Mouse (Mus musculus): ENCODE measurements around the gene Wasf2.

The Wasf2 gene

GRCm38 (mm10) chr4:133129391-133129790, 914 bp upstream of the Wasf2 start:
- peak in 1 of 2 experiments; percentile 46 for DNase-seq

DNA sequence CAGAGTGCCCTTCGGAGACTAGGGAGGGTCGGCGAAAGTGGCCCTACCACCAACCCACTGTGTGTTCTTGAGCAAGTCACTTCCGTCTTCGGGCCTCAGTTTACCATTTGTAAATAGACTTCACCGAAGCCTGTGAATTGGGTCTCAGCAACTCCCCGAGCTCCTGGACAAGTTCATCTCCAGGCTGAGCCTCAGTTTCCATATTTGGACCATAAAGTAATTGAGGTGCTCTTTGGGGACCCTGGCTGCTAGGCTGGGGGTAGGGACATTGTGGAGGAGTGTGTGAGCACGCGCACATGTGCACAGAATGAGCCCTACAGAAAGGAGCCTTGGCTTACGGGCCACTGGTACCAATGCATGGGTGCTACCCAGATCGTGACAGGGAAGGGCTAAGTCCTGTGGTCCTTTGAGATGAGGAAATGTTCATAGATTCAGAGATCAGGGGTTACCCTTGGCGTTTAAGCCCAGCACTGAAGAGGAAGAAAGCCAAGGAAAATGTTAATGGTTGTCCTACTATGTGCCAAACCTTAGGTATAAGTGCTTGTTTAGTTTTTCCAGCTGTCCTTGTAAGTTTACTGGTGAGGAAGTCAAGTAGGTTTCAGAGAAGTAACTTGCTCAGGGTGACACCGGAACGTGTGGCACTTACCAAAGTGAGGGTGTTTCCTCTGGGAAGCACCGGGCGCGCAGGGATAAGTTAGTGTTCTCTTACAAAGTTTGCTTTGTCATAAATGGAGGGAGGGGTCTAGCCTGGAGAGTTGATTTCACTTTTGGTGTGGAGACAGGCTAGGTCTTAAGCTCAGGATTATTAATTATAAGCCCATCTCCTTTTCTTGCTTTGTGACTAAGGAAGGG, 811 bp downstream of the Wasf2 start:
- DNase-seq, result peak in 1 of 2 experiments; percentile 51

DNA sequence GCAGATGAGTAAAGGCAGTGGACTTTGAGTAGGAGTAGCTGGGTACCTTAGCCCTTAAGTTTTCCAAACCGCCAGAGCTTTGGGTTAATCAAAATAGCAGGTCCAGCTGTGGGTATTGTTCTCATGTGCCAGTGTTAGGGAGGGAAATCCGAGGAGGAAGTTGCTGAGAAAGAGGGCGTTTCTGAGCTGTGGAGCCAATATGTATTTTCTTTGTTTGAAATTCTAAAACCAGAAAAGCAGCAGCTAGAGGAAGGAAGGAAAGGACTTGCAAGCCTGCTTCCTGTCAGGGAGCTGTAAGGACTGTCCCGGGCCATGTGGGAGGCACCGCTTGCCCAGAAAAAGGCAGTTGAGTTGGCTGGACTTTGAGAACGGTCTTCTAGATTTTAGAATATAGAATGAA, 1.7 kb downstream of the Wasf2 start:
- peak in 1 of 2 experiments; percentile 53 for DNase-seq

DNA sequence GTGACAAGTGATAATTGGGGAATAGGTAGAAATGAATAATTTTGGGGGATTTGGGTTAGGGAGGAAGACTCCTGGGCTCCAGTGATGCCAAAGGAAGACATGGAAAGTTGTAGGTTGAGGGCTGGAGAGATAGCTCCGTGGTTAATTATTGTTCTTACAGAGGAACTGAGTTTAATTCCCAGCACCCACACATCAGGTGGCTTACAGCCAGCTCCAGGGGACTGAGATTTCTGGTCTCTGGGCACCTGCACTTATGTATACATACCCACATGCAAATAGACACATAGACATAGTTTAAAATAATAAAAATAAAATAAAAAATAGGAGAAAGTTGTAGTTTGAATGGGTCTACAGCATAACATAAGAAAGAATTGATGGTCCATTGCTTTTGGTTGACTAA, 6.6 kb downstream of the Wasf2 start:
- no peak for DNase-seq

- DNase-seq, result no peak
Observed at GRCm38 (mm10) chr4:133138971-133139370, 8.7 kb downstream of the Wasf2 start.

- no peak for DNase-seq
Observed at GRCm38 (mm10) chr4:133155006-133155405, 24.7 kb downstream of the Wasf2 start.

GRCm38 (mm10) chr4:133155726-133156125, 25.4 kb downstream of the Wasf2 start:
- DNase-seq, result no peak

- DNase-seq, result no peak
Observed at GRCm38 (mm10) chr4:133156422-133156821, 26.1 kb downstream of the Wasf2 start.

DNA sequence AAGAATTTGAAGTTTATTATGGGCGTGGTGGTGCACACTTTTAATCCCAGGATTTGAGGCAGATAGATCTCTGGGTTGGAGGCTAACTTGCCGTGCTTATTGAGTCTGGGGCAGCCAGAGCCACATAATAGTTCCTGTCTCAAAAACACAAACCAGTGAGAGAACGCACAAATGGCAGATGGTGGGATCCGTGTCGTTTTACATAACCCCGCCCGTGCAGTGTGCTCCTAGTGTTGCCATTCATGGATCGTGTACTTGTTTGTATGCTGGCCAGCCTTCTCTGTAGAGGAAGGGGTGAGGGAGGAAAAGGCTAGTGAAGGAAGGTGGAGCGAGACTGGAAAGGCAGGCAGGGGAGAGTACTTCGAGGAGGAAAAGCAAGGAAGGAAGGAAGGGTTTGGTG, 26.5 kb downstream of the Wasf2 start:
- no peak for DNase-seq

DNA sequence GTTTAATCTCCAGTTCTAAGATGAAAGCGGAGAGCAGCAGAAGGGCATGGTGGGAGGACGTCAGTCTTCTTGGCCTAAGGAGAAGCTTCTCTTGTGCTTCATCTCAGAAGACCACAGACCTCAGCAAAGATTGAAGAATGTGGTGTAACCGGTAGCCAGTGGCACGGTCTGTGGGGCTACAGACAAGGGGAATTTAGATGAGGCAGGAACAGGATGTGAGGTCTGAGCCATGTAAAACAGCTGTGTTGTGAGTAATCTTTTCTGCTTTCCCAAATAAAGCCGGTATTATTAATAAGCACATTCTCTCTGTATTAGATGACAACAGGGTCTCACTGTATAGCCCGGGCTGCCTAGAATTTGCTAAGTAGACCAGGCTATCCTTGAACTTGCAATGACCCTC, 28.8 kb downstream of the Wasf2 start:
- DNase-seq, result peak in 1 of 2 experiments; percentile 35

DNA sequence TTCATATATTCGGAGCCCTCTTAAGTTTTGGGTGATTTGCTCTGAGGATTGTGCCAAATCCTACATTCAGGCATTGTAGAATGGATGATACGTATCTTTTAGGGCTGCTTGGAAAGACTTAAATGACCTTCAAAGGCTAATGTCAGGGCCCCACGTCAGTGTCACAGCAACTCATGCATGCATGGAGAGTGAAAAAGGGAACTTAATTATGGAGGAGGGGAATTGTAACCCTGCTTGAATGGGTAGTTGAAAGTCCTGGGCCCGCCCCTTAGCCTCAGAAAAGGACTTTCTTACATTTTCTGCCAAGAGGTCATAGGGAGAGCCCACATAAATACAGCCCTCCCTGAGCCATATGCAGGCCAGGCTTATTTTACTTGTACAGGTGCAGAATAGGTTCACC, 29.3 kb downstream of the Wasf2 start:
- DNase-seq, result no peak

DNA sequence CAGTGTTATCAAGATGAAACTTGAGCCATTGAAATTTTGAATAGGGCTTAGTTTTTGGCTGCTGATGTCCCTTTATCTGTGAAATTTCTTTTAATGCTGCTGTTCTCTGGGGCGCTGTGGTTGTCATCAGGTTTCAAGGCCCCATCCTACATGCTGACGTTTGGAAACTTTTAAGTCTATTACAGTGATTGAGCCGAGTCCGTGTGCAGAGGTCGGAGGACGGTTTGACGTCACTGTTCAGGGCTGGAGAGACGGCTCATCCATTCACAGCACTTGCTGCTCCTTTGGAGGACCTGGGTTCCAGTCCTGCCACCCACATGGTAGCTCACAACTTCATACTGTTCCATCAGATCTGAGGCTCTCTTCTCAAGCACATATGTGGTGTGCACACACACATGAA, 29.9 kb downstream of the Wasf2 start:
- no peak for DNase-seq

- no peak for DNase-seq
Observed at GRCm38 (mm10) chr4:133160821-133161220, 30.5 kb downstream of the Wasf2 start.

GRCm38 (mm10) chr4:133162196-133162595, 31.9 kb downstream of the Wasf2 start:
- DNase-seq, result no peak

GRCm38 (mm10) chr4:133166773-133167172, 36.5 kb downstream of the Wasf2 start:
- no peak for DNase-seq

DNA sequence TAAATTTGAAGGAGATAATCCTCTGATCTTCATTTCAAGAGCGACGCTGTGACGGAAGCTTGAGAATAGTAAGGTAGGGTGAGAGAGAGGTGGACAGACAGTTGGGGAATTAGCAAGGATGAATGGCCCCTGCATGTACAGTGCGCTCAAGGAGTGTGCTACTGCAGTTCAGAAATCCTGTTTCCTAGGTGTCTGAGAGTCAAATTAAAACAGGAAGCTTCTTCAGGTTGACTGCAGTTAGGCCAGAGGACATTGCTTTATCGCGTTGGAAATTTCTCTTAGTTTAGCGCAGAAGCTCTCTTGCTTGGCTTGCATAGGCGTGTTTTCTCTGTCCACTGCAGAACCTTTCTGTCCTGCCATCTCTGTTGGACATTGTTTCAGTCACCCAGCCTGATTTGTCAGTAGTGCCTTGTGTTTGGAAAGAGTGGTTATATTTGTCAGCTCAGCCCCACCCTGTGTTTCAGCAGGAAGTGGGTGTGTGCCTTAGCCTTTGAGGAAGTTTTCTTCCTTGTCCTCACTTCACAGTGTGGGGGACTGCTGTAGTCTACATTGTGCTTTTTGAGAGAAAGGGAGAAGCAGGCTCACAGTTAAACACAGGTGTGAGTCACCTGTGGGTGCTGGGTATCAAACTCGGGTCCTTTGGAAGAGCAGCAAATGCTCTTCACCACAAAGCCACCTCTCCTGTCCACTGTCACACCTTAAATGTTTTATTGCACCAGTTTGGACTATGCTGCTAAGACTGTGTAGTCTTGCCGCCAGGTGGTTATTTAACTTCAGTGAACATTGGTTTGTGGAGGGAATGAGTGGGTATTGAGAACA, 39.1 kb downstream of the Wasf2 start:
- DNase-seq, result peak in 1 of 2 experiments; percentile 69

DNA sequence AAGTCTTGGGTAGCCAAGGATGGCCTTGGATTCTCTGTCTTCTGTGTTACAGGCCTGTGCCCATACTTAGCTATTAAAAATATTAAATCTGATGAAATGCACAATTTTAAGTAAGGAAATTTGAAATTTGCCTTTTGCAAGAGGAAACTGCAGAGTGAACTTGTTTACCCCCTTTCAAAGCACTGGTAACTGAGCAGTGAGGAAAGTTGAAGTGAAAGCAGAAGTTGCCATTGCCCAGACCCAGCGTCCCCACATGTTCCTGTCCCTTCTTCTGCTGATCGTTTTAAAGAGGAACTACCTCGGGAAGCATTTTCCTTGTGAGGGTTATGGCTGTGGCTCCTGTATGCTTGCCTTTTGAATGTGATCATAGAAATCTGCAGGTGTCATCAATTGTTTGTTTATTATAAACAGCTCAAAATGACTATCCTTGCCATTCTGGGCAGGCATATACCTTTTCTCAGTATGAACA, 39.8 kb downstream of the Wasf2 start:
- no peak for DNase-seq

- no peak for DNase-seq
Observed at GRCm38 (mm10) chr4:133170616-133171015, 40.3 kb downstream of the Wasf2 start.

- DNase-seq, result no peak
Observed at GRCm38 (mm10) chr4:133172451-133172850, 42.1 kb downstream of the Wasf2 start.

GRCm38 (mm10) chr4:133174361-133174760, 44.1 kb downstream of the Wasf2 start:
- peak in 1 of 2 experiments; percentile 58 for DNase-seq

GRCm38 (mm10) chr4:133175274-133175673, 45.0 kb downstream of the Wasf2 start:
- DNase-seq, result no peak

DNA sequence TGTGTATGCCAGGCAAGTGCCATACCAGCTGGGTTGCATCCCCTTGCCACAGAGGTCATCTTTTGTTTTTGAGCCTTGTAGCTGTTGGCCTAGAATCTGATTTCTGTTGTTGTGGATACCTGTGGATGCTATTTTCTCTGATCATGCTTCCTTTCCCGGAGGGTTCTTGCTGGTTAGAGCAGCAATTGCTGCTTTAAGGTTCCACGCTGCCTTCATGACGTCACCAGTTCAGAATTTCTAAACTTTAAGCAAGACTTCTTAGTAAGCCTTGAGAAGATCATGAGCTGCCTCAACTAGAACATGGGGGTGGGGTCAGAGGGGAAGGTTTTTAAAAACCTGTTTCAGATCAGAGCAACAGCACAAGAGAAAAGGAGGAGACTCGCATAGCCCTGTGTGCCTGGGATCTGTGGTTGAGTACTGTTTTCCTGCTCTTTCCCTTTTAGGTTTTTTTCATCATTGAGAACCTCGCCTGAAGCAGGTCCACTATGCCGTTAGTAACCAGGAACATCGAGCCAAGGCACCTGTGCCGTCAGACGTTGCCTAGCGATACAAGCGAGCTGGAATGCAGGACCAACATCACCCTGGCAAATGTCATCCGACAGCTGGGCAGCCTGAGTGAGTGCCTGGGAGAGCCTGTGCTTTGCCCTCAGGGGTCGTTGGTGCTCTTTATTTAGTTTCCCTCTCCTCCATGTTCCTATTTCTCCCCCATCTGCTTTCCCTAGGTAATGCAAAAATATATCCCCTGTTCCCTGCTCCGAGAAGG, 45.9 kb downstream of the Wasf2 start:
- no peak for DNase-seq
